Mouse (Mus musculus) spleen, adult 2 months (tissue): ENCODE measurements at regions not wholly inside any gene's neighbourhood (a gene's known extent, or its start where the extent isn't known, plus 50 kb on each side); places are given as distances from the start of the nearest gene placed in this dataset.

ENCODE experiments used
- CTCF ChIP-seq: fragments of 200-500 bp; IDR thresholded peaks from 2 replicates; pipeline ENCODE4 v1.5.1; 2011; ENCODE audit warnings: mild to moderate bottlenecking, inconsistent platforms; ENCODE audit not compliant: insufficient read depth, insufficient read length, insufficient replicate concordance; ENCODE audit errors: extremely low read depth
- POLR2A ChIP-seq: fragments of 200-500 bp; IDR thresholded peaks from 2 replicates; pipeline ENCODE4 v1.6.1; 2011; ENCODE audit warnings: low read depth, low read length, inconsistent platforms

- TF ChIP-seq CTCF (no peak), POLR2A (no peak)
Measured at GRCm38 (mm10) chr10:43710886-43711256, 132.8 kb downstream of the Cd24a start.
